ENCODE assay signal across 8 mouse cellular contexts in the genomic region with DNA sequence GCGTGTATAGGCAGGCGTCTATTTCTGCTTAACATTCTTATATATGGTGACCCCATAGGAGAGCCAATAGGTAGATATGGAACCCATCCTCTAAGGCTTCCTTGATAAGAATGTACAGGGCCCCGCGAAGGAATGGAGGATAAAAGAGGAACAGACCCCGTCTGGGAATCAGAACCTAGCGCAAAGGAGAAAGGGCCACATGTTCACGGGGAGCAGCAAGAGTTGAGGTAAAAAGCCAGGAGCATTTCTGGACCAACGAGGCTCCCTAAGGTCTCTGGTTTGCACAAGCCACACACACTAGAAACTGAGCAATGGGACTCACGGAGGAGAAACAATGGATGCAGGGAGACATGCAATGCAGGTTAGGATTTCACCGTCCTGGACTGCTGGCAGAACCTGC. TPM values are rescaled to one million over a fixed set of nuclear protein-coding genes. Genes with fewer than 3 reads are reported as not detected.
A peak's percentile ranks its signal among the peaks of the same experiment; 100 is the strongest.
DNase-seq lines count a peak whose midpoint lies in the region; ATAC-seq and TF ChIP-seq lines count a peak whose summit lies in the region.

No protein-coding gene starts in this region.

- ATAC-seq in forebrain, embryonic 13.5 days: no peak
- no peak for ATAC-seq in liver, embryonic 15.5 days (ENCODE audit: insufficient read depth)

- WGBS in forebrain, embryonic 13.5 days: 2% methylated on average over 10 of the region's 10 CpGs
- WGBS in liver, embryonic 15.5 days (ENCODE audit: insufficient replicate concordance): under 1% methylated on average over 10 of the region's 10 CpGs

- H3K4me2 ChIP-seq in forebrain, embryonic 13.5 days: peak overlapping the region; percentile 74
- peak overlapping the region; percentile 100 for H3K4me2 ChIP-seq in liver, embryonic 15.5 days

- H3K4me1 ChIP-seq in forebrain, embryonic 13.5 days: peaks cover 27% of the 10 kb centered on the region
- H3K4me1 ChIP-seq in liver, embryonic 15.5 days (replicated peaks): peaks cover 53% of the 10 kb centered on the region

- intact Hi-C loops in gastrocnemius, adult 2 months (cut with DNase I): no loop called here

- peaks cover 44% of the 10 kb centered on the region for H3K36me3 ChIP-seq in forebrain, embryonic 13.5 days (ENCODE audit: poor library complexity, severe bottlenecking)
- peaks cover 43% of the 10 kb centered on the region for H3K36me3 ChIP-seq in liver, embryonic 15.5 days (replicated peaks)

- H3K9me3 ChIP-seq in forebrain, embryonic 13.5 days (replicated peaks): no peaks in the 10 kb centered on the region
- H3K9me3 ChIP-seq in liver, embryonic 15.5 days (replicated peaks): no peaks in the 10 kb centered on the region

- TF ChIP-seq CTCF in gastrocnemius, adult 2 months (IDR thresholded peaks at IDR 0.05): no peak

- H3K27ac ChIP-seq in gastrocnemius, adult 2 months: peak overlapping the region; percentile 91
- peak overlapping the region; percentile 90 for H3K27ac ChIP-seq in forebrain, embryonic 13.5 days
- H3K27ac ChIP-seq in liver, embryonic 15.5 days (replicated peaks): peak overlapping the region; percentile 88

- no peak for DNase-seq in gastrocnemius, adult 2 months
- DNase-seq in gastrocnemius, postnatal 4 days (ENCODE audit: low spot score in 2 of 2): no peak
- peak; percentile 46 for DNase-seq in 416B (ENCODE audit: low read depth)
- no peak for DNase-seq in thymus, adult 18-20 months
- DNase-seq in gastrocnemius, adult 8-10 months (ENCODE audit: low spot score in 2 of 2): no peak
- DNase-seq in thymus, postnatal 4 days: no peak

- peak overlapping the region; percentile 85 for H3K4me3 ChIP-seq in gastrocnemius, adult 2 months
- H3K4me3 ChIP-seq in forebrain, embryonic 13.5 days: peak overlapping the region; percentile 98
- peak overlapping the region; percentile 90 for H3K4me3 ChIP-seq in liver, embryonic 15.5 days (replicated peaks)

- H3K27me3 ChIP-seq in forebrain, embryonic 13.5 days: no peaks in the 10 kb centered on the region
- H3K27me3 ChIP-seq in liver, embryonic 15.5 days: no peaks in the 10 kb centered on the region

- H3K9ac ChIP-seq in forebrain, embryonic 13.5 days: peak overlapping the region; percentile 94
- H3K9ac ChIP-seq in liver, embryonic 15.5 days: peak overlapping the region; percentile 88

RNA-seq across cellular contexts. Expression of a gene that starts 1.2 kb away (rescaled TPM):
- total RNA-seq in gastrocnemius, adult 2 months (2021): 100 to 1,000 TPM; 105 to 165 TPM
- total RNA-seq in gastrocnemius, postnatal 4 days (2021): 100 to 1,000 TPM in 1 of 2 experiments, 10 to 100 TPM in 1; 98.2 to 107 TPM
- polyA plus RNA-seq in forebrain, embryonic 13.5 days (2015; fragmentation: Nextera tagmentation; extraction: Ambion mirVana): 454 and 497 TPM in 2 replicates
- polyA plus RNA-seq in liver, embryonic 15.5 days (2015; fragmentation: Nextera tagmentation; extraction: Ambion mirVana): 188 and 192 TPM in 2 replicates
- total RNA-seq in gastrocnemius, adult 8-10 months (2022): 100 to 1,000 TPM; 113 to 133 (median 121) TPM

RNA-seq across cellular contexts. Expression of a gene that starts 12.6 kb away (rescaled TPM):
- total RNA-seq in gastrocnemius, adult 2 months (2021): 10 to 100 TPM; 15.3 to 16.3 TPM
- 10 to 100 TPM; 27.2 to 27.3 TPM for total RNA-seq in gastrocnemius, postnatal 4 days (2021)
- polyA plus RNA-seq in forebrain, embryonic 13.5 days (2015; fragmentation: Nextera tagmentation; extraction: Ambion mirVana): 35.2 and 38.1 TPM in 2 replicates
- polyA plus RNA-seq in liver, embryonic 15.5 days (2015; fragmentation: Nextera tagmentation; extraction: Ambion mirVana): 12.1 and 13.9 TPM in 2 replicates
- 10 to 100 TPM in 3 of 4 experiments, 1 to 10 TPM in 1; 8.1 to 17.8 (median 16.6) TPM for total RNA-seq in gastrocnemius, adult 8-10 months (2022)

RNA-seq across cellular contexts. Expression of a gene that starts 38.2 kb away (rescaled TPM):
- 1 to 10 TPM; 1.5 to 1.7 TPM for total RNA-seq in gastrocnemius, adult 2 months (2021)
- 1 to 10 TPM; 2.6 to 3.7 TPM for total RNA-seq in gastrocnemius, postnatal 4 days (2021)
- 3.8 and 5.2 TPM in 2 replicates for polyA plus RNA-seq in forebrain, embryonic 13.5 days (2015; fragmentation: Nextera tagmentation; extraction: Ambion mirVana)
- 2.1 and 2.6 TPM in 2 replicates for polyA plus RNA-seq in liver, embryonic 15.5 days (2015; fragmentation: Nextera tagmentation; extraction: Ambion mirVana)
- total RNA-seq in gastrocnemius, adult 8-10 months (2022): 1 to 10 TPM in 3 of 4 experiments, under 1 TPM in 1; 0.63 to 2.0 (median 1.3) TPM
